In genomic region chr3:95105121-95105520, GRCm38 (mm10) we compare ENCODE assay signal across 8 mouse cellular contexts. TPM values are rescaled to one million over a fixed set of nuclear protein-coding genes. Genes with fewer than 3 reads are reported as not detected.
A peak's percentile ranks its signal among the peaks of the same experiment; 100 is the strongest.
DNase-seq lines count a peak whose midpoint lies in the region; ATAC-seq lines count a peak whose summit lies in the region.

No protein-coding gene starts in this region.

- H3K4me3 ChIP-seq in forebrain, embryonic 11.5 days (ENCODE audit: low read depth, low read length), result peak overlapping the region; percentile 98
- peak overlapping the region; percentile 97 for H3K4me3 ChIP-seq in limb, embryonic 11.5 days (ENCODE audit: low read depth, low read length)
- H3K4me3 ChIP-seq in stomach, embryonic 15.5 days (replicated peaks), result peak overlapping the region; percentile 89

- WGBS in forebrain, embryonic 11.5 days, result 78% methylated on average over 4 of the region's 4 CpGs
- WGBS in limb, embryonic 11.5 days, result 75% methylated on average over 4 of the region's 4 CpGs
- WGBS in stomach, embryonic 15.5 days, result 39% methylated on average over 4 of the region's 4 CpGs

- H3K36me3 ChIP-seq in forebrain, embryonic 11.5 days (ENCODE audit: control insufficient read depth, insufficient read depth, low read length), result no peaks in the 10 kb centered on the region
- H3K36me3 ChIP-seq in limb, embryonic 11.5 days (ENCODE audit: control insufficient read depth, insufficient read depth, low read length), result no peaks in the 10 kb centered on the region
- H3K36me3 ChIP-seq in stomach, embryonic 15.5 days, result no peaks in the 10 kb centered on the region

- H3K9me3 ChIP-seq in forebrain, embryonic 11.5 days (ENCODE audit: control insufficient read depth, low read length), result no peaks in the 10 kb centered on the region
- H3K9me3 ChIP-seq in limb, embryonic 11.5 days (ENCODE audit: control insufficient read depth, low read length), result no peaks in the 10 kb centered on the region
- no peaks in the 10 kb centered on the region for H3K9me3 ChIP-seq in stomach, embryonic 15.5 days

- H3K27ac ChIP-seq in forebrain, embryonic 11.5 days (ENCODE audit: low read depth, low read length), result no peak overlapping the region
- H3K27ac ChIP-seq in limb, embryonic 11.5 days (replicated peaks; ENCODE audit: low read depth, low read length), result no peak overlapping the region
- H3K27ac ChIP-seq in stomach, embryonic 15.5 days, result 0 out of 2 replicates have a peak overlapping the region, but pooled peaks have one; percentile 5

- peak; percentile 75 for DNase-seq in heart, adult 11 months
- no peak for DNase-seq in heart, adult 8-10 months (ENCODE audit: low spot score)
- peak; percentile 59 for DNase-seq in 416B (ENCODE audit: low read depth)
- DNase-seq in forebrain, embryonic 11.5 days (ENCODE audit: low spot score), result no peak
- DNase-seq in limb, embryonic 11.5 days (ENCODE audit: low spot score), result no peak
- DNase-seq in T-cell, adult 2 months (ENCODE audit: low spot score), result no peak

- peaks cover 5% of the 10 kb centered on the region for H3K4me1 ChIP-seq in forebrain, embryonic 11.5 days (replicated peaks; ENCODE audit: control insufficient read depth, insufficient read depth, low read length)
- H3K4me1 ChIP-seq in limb, embryonic 11.5 days (ENCODE audit: control insufficient read depth, insufficient read depth, low read length), result peaks cover 7% of the 10 kb centered on the region
- H3K4me1 ChIP-seq in stomach, embryonic 15.5 days, result peaks cover 4% of the 10 kb centered on the region

- peak overlapping the region; percentile 93; the same call in 1 of the 2 replicates for H3K9ac ChIP-seq in forebrain, embryonic 11.5 days (ENCODE audit: low read length)
- peak overlapping the region; percentile 91; the same call in 1 of the 2 replicates for H3K9ac ChIP-seq in limb, embryonic 11.5 days (ENCODE audit: low read length)
- peak overlapping the region; percentile 92; the same call in 1 of the 2 replicates for H3K9ac ChIP-seq in stomach, embryonic 15.5 days

- H3K4me2 ChIP-seq in forebrain, embryonic 11.5 days (ENCODE audit: low read depth, low read length, severe bottlenecking), result peak overlapping the region; percentile 58
- H3K4me2 ChIP-seq in limb, embryonic 11.5 days (ENCODE audit: low read depth, severe bottlenecking), result peak overlapping the region; percentile 83
- peak overlapping the region; percentile 56 for H3K4me2 ChIP-seq in stomach, embryonic 15.5 days

- no peaks in the 10 kb centered on the region for H3K27me3 ChIP-seq in forebrain, embryonic 11.5 days (ENCODE audit: control insufficient read depth, insufficient read depth, low read length)
- no peaks in the 10 kb centered on the region for H3K27me3 ChIP-seq in limb, embryonic 11.5 days (ENCODE audit: control insufficient read depth, insufficient read depth, low read length)
- no peaks in the 10 kb centered on the region for H3K27me3 ChIP-seq in stomach, embryonic 15.5 days (replicated peaks)

- no peak for ATAC-seq in forebrain, embryonic 11.5 days (replicated peaks; ENCODE audit: low FRiP score)
- no peak for ATAC-seq in limb, embryonic 11.5 days (ENCODE audit: insufficient number of reproducible peaks, low FRiP score, low TSS enrichment, low read depth)
- ATAC-seq in stomach, embryonic 15.5 days (ENCODE audit: insufficient read depth, low FRiP score, low read depth), result no peak
- ATAC-seq in erythroid progenitor cell, adult 5-6 weeks (replicated peaks; ENCODE audit: low FRiP score, poor library complexity, severe bottlenecking), result no peak

RNA-seq across cellular contexts. Expression of gene Pip5k1a, which starts 1.6 kb away (rescaled TPM):
- 10 to 100 TPM; 15.4 to 17.4 (median 16.5) TPM for total RNA-seq in heart, adult 8-10 months (2022)
- 13.4 and 13.7 TPM in 2 replicates for polyA plus RNA-seq in forebrain, embryonic 11.5 days (2014; fragmentation: Nextera tagmentation; extraction: Ambion mirVana)
- 15.4 and 17.3 TPM in 2 replicates for polyA plus RNA-seq in limb, embryonic 11.5 days (2014; fragmentation: Nextera tagmentation; extraction: Ambion mirVana)
- polyA plus RNA-seq in stomach, embryonic 15.5 days (2015; fragmentation: Nextera tagmentation; extraction: Ambion mirVana), result 17.0 and 17.5 TPM in 2 replicates
- 17.3 and 26.4 TPM in 2 replicates for total RNA-seq in erythroid progenitor cell, adult 5-6 weeks (2015; ENCODE audit: low replicate concordance)
- 32.2 and 74.3 TPM in 2 replicates for total RNA-seq in erythroid progenitor cell, adult 5-6 weeks (2017; ENCODE audit: low replicate concordance)

RNA-seq across cellular contexts. Expression of gene Vps72, which starts 5.7 kb away (rescaled TPM):
- 10 to 100 TPM; 27.9 to 35.3 (median 32.0) TPM for total RNA-seq in heart, adult 8-10 months (2022)
- polyA plus RNA-seq in forebrain, embryonic 11.5 days (2014; fragmentation: Nextera tagmentation; extraction: Ambion mirVana), result 249 and 274 TPM in 2 replicates
- polyA plus RNA-seq in limb, embryonic 11.5 days (2014; fragmentation: Nextera tagmentation; extraction: Ambion mirVana), result 254 and 281 TPM in 2 replicates
- 119 and 124 TPM in 2 replicates for polyA plus RNA-seq in stomach, embryonic 15.5 days (2015; fragmentation: Nextera tagmentation; extraction: Ambion mirVana)
- 11.5 and 13.4 TPM in 2 replicates for total RNA-seq in erythroid progenitor cell, adult 5-6 weeks (2015; ENCODE audit: low replicate concordance)
- 38.0 and 48.7 TPM in 2 replicates for total RNA-seq in erythroid progenitor cell, adult 5-6 weeks (2017; ENCODE audit: low replicate concordance)

RNA-seq across cellular contexts. Expression of gene Tmod4, which starts 19.2 kb away (rescaled TPM):
- total RNA-seq in heart, adult 8-10 months (2022), result 10 to 100 TPM; 35.7 to 43.4 (median 39.0) TPM
- 0.37 and 0.75 TPM in 2 replicates for polyA plus RNA-seq in forebrain, embryonic 11.5 days (2014; fragmentation: Nextera tagmentation; extraction: Ambion mirVana)
- 0.72 and 0.88 TPM in 2 replicates for polyA plus RNA-seq in limb, embryonic 11.5 days (2014; fragmentation: Nextera tagmentation; extraction: Ambion mirVana)
- polyA plus RNA-seq in stomach, embryonic 15.5 days (2015; fragmentation: Nextera tagmentation; extraction: Ambion mirVana), result 1.6 and 1.7 TPM in 2 replicates
- total RNA-seq in erythroid progenitor cell, adult 5-6 weeks (2015; ENCODE audit: low replicate concordance), result not detected in 2 replicates
- not detected in 2 replicates for total RNA-seq in erythroid progenitor cell, adult 5-6 weeks (2017; ENCODE audit: low replicate concordance)

RNA-seq across cellular contexts. Expression of gene Scnm1, which starts 28.7 kb away (rescaled TPM):
- 10 to 100 TPM; 29.0 to 39.4 (median 33.2) TPM for total RNA-seq in heart, adult 8-10 months (2022)
- 77.4 and 88.0 TPM in 2 replicates for polyA plus RNA-seq in forebrain, embryonic 11.5 days (2014; fragmentation: Nextera tagmentation; extraction: Ambion mirVana)
- polyA plus RNA-seq in limb, embryonic 11.5 days (2014; fragmentation: Nextera tagmentation; extraction: Ambion mirVana), result 67.7 and 76.8 TPM in 2 replicates
- 59.1 and 62.7 TPM in 2 replicates for polyA plus RNA-seq in stomach, embryonic 15.5 days (2015; fragmentation: Nextera tagmentation; extraction: Ambion mirVana)
- 35.0 and 41.1 TPM in 2 replicates for total RNA-seq in erythroid progenitor cell, adult 5-6 weeks (2015; ENCODE audit: low replicate concordance)
- total RNA-seq in erythroid progenitor cell, adult 5-6 weeks (2017; ENCODE audit: low replicate concordance), result 34.9 and 43.6 TPM in 2 replicates

RNA-seq across cellular contexts. Expression of gene Lysmd1, which starts 28.8 kb away (rescaled TPM):
- 1 to 10 TPM; 4.8 to 5.4 (median 5.0) TPM for total RNA-seq in heart, adult 8-10 months (2022)
- 11.7 and 12.4 TPM in 2 replicates for polyA plus RNA-seq in forebrain, embryonic 11.5 days (2014; fragmentation: Nextera tagmentation; extraction: Ambion mirVana)
- 12.8 and 13.3 TPM in 2 replicates for polyA plus RNA-seq in limb, embryonic 11.5 days (2014; fragmentation: Nextera tagmentation; extraction: Ambion mirVana)
- 11.6 and 11.7 TPM in 2 replicates for polyA plus RNA-seq in stomach, embryonic 15.5 days (2015; fragmentation: Nextera tagmentation; extraction: Ambion mirVana)
- 4.6 and 8.3 TPM in 2 replicates for total RNA-seq in erythroid progenitor cell, adult 5-6 weeks (2015; ENCODE audit: low replicate concordance)
- 7.0 and 8.1 TPM in 2 replicates for total RNA-seq in erythroid progenitor cell, adult 5-6 weeks (2017; ENCODE audit: low replicate concordance)

Comparison
In these comparisons a context has a peak if more than half of its experiments do, and no peak if none do; other contexts are left out.
1. DNase-seq: peak in heart, adult 11 months (single experiment) and 416B (single experiment); none in heart, adult 8-10 months (single experiment), forebrain, embryonic 11.5 days (single experiment), limb, embryonic 11.5 days (single experiment) and T-cell, adult 2 months (single experiment).
2. Peak in every context shown above with its lines, with median percentiles within 50 percentile points of each other: H3K4me2 ChIP-seq, H3K4me3 ChIP-seq and H3K9ac ChIP-seq.